Mouse (Mus musculus) neural tube, embryonic 14.5 days (tissue): Measurements from ENCODE around the gene Tgm1. TPM values are rescaled to one million over a fixed set of nuclear protein-coding genes. Genes with fewer than 3 reads are reported as not detected.
A peak's percentile ranks its signal among the peaks of the same experiment; 100 is the strongest.

ENCODE experiments used
- ATAC-seq: fragments of 200-750 bp; cut with Nextera tagmentation; 2 replicates; pipeline ENCODE4 v1.8.0; 2017; ENCODE audit warnings: low read depth, mild to moderate bottlenecking, moderate TSS enrichment, moderate library complexity
- H3K27ac ChIP-seq: fragments of 300-500 bp; sonication (generic); 2 replicates; pipeline ENCODE4 v1.5.1; 2014; ENCODE audit warnings: low read depth, mild to moderate bottlenecking, control low read depth, low read length, moderate library complexity, mixed read lengths
- H3K27me3 ChIP-seq: fragments of 300-500 bp; sonication (generic); 2 replicates; pipeline ENCODE4 v1.6.1; 2014; ENCODE audit warnings: low read length; ENCODE audit not compliant: control insufficient read depth, insufficient read depth
- H3K36me3 ChIP-seq: fragments of 300-500 bp; sonication (generic); 2 replicates; pipeline ENCODE4 v1.6.1; 2014; ENCODE audit warnings: low read length, mixed read lengths; ENCODE audit not compliant: control insufficient read depth, insufficient read depth
- H3K4me1 ChIP-seq: fragments of 300-500 bp; sonication (generic); 2 replicates; pipeline ENCODE4 v1.6.1; 2014; ENCODE audit warnings: low read length; ENCODE audit not compliant: control insufficient read depth, insufficient read depth
- H3K4me2 ChIP-seq: fragments of 300-500 bp; sonication (generic); 2 replicates; pipeline ENCODE4 v1.6.1; 2014; ENCODE audit warnings: mild to moderate bottlenecking, low read depth, low read length, control low read depth
- H3K4me3 ChIP-seq: fragments of 300-500 bp; sonication (generic); 2 replicates; pipeline ENCODE4 v1.5.1; 2014; ENCODE audit warnings: low read depth, low read length, control low read depth, mixed read lengths
- H3K9ac ChIP-seq: fragments of 300-500 bp; sonication (generic); replicated peaks from 2 replicates; pipeline ENCODE4 v1.6.1; 2014; ENCODE audit warnings: low read depth, mild to moderate bottlenecking, control low read depth, low read length, mixed read lengths
- H3K9me3 ChIP-seq: fragments of 300-500 bp; sonication (generic); 2 replicates; pipeline ENCODE4 v1.6.1; 2016; ENCODE audit warnings: low read length; ENCODE audit not compliant: control insufficient read depth
- WGBS: fragments of 180-500 bp; shearing (Covaris S2); extraction: QIAGEN DNeasy Blood & Tissue Kit; methylation state at CpG from one replicate; pipeline ENCODE4 v1.1.7; 2014; 5-methylcytosine and 5-hydroxymethylcytosine counted together
- polyA plus RNA-seq: library from polyadenylated mRNA; unstranded; fragments of >200 nt; fragmentation: Nextera tagmentation; extraction: Ambion mirVana; gene quantifications from 2 replicates; pipeline ENCODE4 v1.2.1, GENCODE M21; 2014

Gene Tgm1
- polyA plus RNA-seq, 1 experiment from 2014 or later: 0.11 TPM

DNA sequence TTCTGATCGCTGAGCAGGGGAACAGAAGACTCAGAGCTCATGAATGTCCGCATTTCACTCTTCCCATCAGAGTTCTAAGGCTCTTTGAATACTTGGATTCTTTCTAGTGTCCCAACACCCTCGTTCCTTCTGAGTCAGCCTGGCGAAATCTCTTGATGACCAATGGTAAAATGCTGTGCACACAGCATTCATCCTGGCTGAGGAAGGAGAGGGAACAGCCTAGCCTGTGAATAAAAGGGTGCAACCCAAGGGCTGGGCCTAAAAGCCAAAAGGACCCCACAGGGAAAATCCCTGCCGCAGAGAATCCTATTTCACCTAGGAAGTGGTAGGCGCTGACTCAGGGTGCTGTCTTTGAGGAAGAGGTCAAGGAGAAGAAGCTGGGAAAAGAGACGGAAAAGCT, 16.4 kb upstream of the Tgm1 start:
- ATAC-seq: no peak
- H3K27ac ChIP-seq: no peak overlapping the region
- no peaks in the 10 kb centered on the region for H3K27me3 ChIP-seq
- H3K4me2 ChIP-seq: no peak overlapping the region
- no peak overlapping the region for H3K4me3 ChIP-seq
- WGBS: 68% methylated on average over 7 of the region's 7 CpGs
- no peaks in the 10 kb centered on the region for H3K4me1 ChIP-seq
- H3K9me3 ChIP-seq: no peaks in the 10 kb centered on the region
- no peaks in the 10 kb centered on the region for H3K36me3 ChIP-seq
- H3K9ac ChIP-seq: no peak overlapping the region

DNA sequence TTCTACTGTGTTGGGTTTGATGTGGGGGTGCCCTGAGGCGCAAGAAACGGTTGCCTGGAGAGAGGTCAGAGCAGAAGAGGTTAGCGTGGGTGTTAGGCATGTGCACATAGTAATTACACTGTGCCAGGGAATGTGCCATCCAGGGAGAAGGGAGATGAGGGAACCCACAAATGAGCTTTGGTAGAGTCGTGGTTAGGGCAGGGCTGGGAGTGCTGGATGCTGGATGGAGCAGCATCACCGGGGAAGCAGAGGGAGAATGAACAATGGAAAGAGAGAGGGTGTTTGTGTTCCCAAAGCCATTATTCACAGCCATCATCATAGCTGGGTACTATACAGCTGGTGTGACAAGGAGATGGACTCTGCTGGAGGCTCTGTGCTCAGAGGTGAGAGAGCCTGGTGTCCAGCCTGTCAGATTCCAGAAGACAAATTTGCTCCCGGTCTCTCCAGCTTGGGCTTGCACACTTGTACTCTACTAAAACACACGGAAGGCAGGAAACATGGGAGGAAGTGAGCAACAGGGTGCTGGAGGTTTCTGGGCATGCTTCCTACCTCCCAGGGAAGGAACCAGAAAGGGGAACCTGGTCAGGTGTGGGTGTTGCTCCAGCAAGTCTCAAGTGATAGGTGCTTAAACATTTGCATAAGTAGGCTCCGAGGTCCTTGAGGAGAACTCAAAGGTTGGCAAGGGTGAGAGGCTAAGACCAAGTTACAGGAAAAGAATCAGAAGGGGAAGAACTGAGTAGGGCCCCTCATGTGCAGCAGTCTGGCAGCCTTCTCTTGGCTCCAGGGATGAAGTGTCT, 14.4 kb upstream of the Tgm1 start:
- WGBS: 77% methylated on average over 8 of the region's 8 CpGs
- H3K4me1 ChIP-seq: no peaks in the 10 kb centered on the region
- H3K36me3 ChIP-seq: no peaks in the 10 kb centered on the region

DNA sequence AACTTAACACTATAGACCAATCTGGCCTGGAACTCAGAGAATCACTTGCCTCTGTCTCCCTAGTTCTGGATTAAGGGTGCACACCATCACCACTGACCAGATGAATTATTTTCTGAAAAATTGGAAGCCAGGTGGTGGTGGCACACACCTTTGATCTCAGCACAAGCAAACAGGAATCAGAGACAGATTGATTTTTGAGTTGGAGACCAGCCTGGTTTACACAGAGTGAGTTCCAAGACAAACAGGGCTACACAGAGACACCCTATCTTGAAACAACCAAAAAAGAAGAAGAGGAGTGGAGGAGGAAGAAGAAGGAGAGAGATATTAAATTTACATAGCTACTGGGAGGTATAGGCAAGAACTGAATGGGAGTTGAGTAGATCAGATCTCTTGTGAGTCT, 12.5 kb upstream of the Tgm1 start:
- Histone ChIP-seq H3K4me1 (0 out of 2 replicates have a peak, but pooled peaks cover 2% of the 10 kb centered on the region), H3K4me2 (no peak overlapping the region), H3K9me3 (no peaks in the 10 kb centered on the region), H3K9ac (no peak overlapping the region), H3K36me3 (no peaks in the 10 kb centered on the region), H3K27ac (no peak overlapping the region), H3K27me3 (no peaks in the 10 kb centered on the region), H3K4me3 (no peak overlapping the region)
- ATAC-seq: no peak

More for the DNA sequence above, 14.4 kb upstream of the Tgm1 start:
- Histone ChIP-seq H3K27ac (no peak overlapping the region), H3K27me3 (no peaks in the 10 kb centered on the region), H3K9me3 (no peaks in the 10 kb centered on the region), H3K4me2 (no peak overlapping the region), H3K4me3 (no peak overlapping the region), H3K9ac (no peak overlapping the region)
- ATAC-seq: no peak

DNA sequence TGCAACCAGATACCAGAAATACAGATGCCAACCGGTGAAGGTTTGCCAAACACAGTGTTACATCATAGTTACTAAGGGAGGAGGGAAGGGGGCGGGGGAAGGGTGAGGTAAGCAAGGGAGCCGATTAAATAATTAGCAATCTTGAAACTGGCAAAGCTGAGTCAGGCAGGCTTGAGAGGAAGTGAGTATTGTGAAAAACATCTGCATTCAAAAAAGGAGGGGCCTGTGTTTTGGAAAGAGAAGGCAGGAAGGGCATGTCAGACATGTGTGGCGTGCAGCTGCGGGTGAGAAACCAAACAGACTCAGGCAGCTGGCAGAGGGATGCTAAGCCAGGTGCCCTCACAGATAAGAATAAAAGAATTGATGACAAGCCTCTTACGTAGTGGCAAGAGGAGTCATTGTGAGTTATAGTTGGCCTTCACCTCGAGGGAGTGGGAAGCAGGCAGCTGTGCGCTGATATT, 10.7 kb upstream of the Tgm1 start:
- no peaks in the 10 kb centered on the region for H3K27me3 ChIP-seq
- 67% methylated on average over 8 of the region's 8 CpGs for WGBS
- H3K36me3 ChIP-seq: peaks cover 6% of the 10 kb centered on the region; the same call in 1 of the 2 replicates
- H3K4me3 ChIP-seq: no peak overlapping the region
- 0 out of 2 replicates have a peak, but pooled peaks cover 4% of the 10 kb centered on the region for H3K4me1 ChIP-seq
- H3K9ac ChIP-seq: no peak overlapping the region
- no peak overlapping the region for H3K4me2 ChIP-seq
- no peaks in the 10 kb centered on the region for H3K9me3 ChIP-seq
- no peak for ATAC-seq
- no peak overlapping the region for H3K27ac ChIP-seq

DNA sequence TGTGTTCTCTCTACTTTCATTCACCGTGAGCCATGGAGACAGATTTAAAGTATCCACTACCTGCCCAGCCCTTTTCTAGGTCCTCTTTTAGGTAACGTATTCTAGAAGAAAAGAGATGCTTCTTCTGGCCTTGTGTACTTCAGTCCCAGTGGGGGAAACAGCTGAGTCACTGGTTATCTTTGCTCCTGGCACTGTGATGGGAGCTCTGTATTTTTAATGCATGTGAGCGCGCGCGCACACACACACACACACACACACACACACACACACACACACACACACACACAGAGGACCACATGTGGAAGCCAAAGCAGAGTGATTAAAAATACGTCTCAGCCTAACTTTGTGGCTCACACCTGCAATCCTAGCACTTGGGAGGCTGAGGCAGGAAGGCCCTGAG, 9.7 kb upstream of the Tgm1 start:
- no peak overlapping the region for H3K9ac ChIP-seq
- 95% methylated on average over 7 of the region's 7 CpGs for WGBS
- no peaks in the 10 kb centered on the region for H3K27me3 ChIP-seq
- H3K4me1 ChIP-seq: 0 out of 2 replicates have a peak, but pooled peaks cover 4% of the 10 kb centered on the region
- no peak overlapping the region for H3K27ac ChIP-seq
- H3K4me2 ChIP-seq: no peak overlapping the region
- no peaks in the 10 kb centered on the region for H3K9me3 ChIP-seq
- no peak for ATAC-seq
- H3K4me3 ChIP-seq: no peak overlapping the region
- peaks cover 8% of the 10 kb centered on the region for H3K36me3 ChIP-seq

DNA sequence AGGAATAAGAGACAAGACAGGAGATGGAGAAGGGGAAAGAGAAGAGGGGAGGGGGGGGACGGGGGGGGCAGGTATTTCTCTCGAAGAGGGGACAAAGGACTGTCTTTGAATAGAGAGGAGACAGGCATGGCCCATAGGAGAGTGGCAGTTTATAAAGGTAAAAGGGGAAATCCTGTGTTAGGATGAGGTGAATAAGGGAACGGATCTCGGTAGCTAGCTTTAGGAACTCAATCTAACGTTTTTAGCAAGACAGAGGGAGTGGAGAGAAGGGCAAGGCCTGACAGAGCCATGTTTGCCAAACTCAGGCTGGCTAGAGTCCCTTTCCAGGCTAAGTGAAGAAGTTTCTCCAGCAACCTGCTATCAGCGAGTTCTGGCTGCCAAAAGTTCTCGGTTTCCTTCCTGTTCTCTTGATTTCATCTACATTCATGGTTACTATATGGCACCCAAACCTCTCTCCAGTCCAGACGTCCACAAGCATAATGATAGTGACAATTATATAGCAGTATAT, 8.8 kb upstream of the Tgm1 start:
- H3K4me3 ChIP-seq: peak overlapping the region; percentile 70
- peak; percentile 29 for ATAC-seq
- WGBS: 54% methylated on average over 8 of the region's 8 CpGs
- H3K9me3 ChIP-seq: no peaks in the 10 kb centered on the region
- H3K4me2 ChIP-seq: peak overlapping the region; percentile 46
- H3K27me3 ChIP-seq: no peaks in the 10 kb centered on the region
- peak overlapping the region; percentile 68 for H3K9ac ChIP-seq
- peaks cover 15% of the 10 kb centered on the region for H3K36me3 ChIP-seq
- 0 out of 2 replicates have a peak, but pooled peaks cover 4% of the 10 kb centered on the region for H3K4me1 ChIP-seq
- no peak overlapping the region for H3K27ac ChIP-seq

DNA sequence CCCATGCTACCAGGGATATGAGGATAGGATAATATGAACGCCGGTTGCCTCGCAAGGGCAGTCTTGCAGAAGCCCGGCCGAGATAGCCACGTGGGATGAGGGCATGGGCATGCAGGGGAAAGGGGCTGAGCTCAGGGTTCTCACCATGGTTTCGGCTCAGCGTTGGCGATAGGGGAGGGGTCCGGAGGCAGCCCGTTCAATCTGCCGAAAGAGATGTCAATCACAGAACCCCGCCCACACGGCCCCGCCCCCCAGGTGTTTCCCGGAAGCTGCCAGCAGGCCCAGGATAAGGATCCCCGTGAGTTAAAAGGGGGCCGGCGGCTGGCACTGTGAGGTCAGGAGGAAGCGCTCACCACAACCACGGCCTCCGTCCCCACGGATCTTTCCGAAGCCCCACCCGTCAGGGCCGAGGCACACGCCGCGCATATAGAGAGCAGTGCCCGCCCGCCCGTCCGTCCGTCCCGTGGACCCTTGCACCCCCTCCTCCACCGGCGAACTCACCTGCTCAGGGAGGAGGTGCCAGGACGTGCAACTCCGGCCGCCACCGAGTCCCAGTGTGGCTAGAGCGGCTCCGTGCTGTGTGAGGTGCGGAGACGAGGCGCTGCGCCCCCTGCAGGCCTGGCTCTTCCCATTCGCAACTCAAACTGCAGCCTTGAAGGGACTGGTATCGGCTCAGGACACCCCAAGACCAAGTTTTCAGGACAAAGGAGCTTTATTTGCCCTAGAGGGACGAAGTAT, 8.1 kb upstream of the Tgm1 start, which contains the start of gene Rabggta:
Gene Rabggta (minus strand): TSS at position 564 of the 738 bp plus-strand sequence.
- H3K27ac ChIP-seq: peak within 1 kb of the TSS; percentile 78
- H3K27me3 ChIP-seq: no peaks in the 10 kb centered on the region
- peak within 1 kb of the TSS; percentile 68 for H3K9ac ChIP-seq
- 0 out of 2 replicates have a peak, but pooled peaks cover 4% of the 10 kb centered on the region for H3K4me1 ChIP-seq
- H3K4me2 ChIP-seq: peak within 1 kb of the TSS; percentile 46
- H3K36me3 ChIP-seq: peaks cover 21% of the 10 kb centered on the region
- WGBS: under 1% methylated on average over 50 of the region's 50 CpGs
- ATAC-seq: peak; percentile 98
- H3K9me3 ChIP-seq: no peaks in the 10 kb centered on the region
- peak within 1 kb of the TSS; percentile 70 for H3K4me3 ChIP-seq

DNA sequence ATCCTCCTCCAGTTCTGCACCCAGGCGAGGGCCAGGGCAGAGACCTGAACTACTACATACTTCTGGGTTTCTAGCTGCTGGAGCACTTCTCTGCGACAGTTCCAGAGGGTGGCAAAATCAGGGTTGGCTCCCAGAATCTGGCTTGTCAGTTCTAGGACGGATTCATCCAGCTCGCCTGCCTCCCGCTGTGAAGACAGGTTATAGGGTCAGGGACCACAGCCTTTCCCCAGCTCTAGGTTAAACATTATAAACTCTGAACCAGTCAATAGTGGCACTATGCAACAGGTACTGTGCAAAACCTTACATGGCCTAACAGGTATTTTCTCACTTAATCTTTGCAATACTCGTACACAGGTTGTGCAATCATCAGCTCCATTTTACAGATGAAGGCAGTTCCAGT, 7.3 kb upstream of the Tgm1 start:
- H3K4me2 ChIP-seq: peak overlapping the region; percentile 46
- H3K9ac ChIP-seq: peak overlapping the region; percentile 68
- H3K4me1 ChIP-seq: 0 out of 2 replicates have a peak, but pooled peaks cover 4% of the 10 kb centered on the region
- ATAC-seq: no peak
- H3K9me3 ChIP-seq: no peaks in the 10 kb centered on the region
- 80% methylated on average over 6 of the region's 6 CpGs for WGBS
- no peaks in the 10 kb centered on the region for H3K27me3 ChIP-seq
- H3K36me3 ChIP-seq: peaks cover 25% of the 10 kb centered on the region
- H3K4me3 ChIP-seq: peak overlapping the region; percentile 70
- no peak overlapping the region for H3K27ac ChIP-seq
